Mouse (Mus musculus): Measurements from ENCODE around the gene Gm4881.
"Not testable (repeated sequence)": the region's sequence is repeated elsewhere in the genome, so short reads cannot be mapped to it uniquely, and the experiment has no call there.

Gene Gm4881

DNA sequence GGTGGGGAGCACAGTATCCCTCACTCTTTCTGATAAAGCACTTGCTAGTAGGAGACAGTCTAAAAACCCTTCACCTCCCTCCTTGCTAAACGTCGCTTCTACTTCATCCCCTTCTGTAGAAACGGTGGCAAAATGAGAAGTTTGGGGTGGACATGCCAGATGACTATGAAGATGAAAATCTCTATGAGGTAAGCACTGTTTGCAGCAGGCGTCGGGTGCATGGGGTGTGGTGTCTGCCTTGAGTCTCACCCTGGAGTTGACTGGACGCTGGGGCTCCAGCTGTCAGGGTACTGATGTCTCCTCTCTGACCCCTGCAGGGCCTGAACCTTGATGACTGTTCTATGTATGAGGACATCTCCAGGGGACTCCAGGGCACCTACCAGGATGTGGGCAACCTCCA lies 43.2 kb downstream of the Gm4881 start:
- no peaks in the 10 kb centered on the region for H3K36me3 ChIP-seq (ENCODE audit: insufficient read depth, low read length)
- TF ChIP-seq CTCF (conservative IDR thresholded peaks at IDR 0.05; ENCODE audit: low read length) (no peak), POU5F1 (IDR thresholded peaks at IDR 0.05; ENCODE audit: borderline replicate concordance, low read length) (no peak), NANOG (IDR thresholded peaks at IDR 0.05; ENCODE audit: borderline replicate concordance, low read length) (no peak)

DNA sequence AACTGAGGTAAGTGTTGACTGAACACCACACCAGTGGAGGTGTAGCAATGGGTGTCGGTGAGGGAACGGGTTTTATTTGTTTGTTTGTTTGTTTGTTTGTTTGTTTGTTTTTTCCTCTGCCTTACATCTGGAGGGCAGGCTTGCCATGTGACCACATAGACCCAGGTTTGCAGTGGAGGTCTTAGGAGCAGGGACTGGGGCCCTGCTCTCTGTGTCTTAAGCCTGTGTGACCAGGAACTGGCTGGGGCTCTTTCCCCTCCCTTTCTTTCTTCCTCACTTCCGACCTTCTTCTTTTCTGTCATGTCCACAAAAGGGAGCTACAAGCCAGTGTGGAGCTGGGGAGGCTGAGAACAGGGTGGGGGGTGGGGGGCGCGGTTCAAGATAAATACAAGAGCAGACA lies 46.3 kb downstream of the Gm4881 start:
- no peaks in the 10 kb centered on the region for H3K36me3 ChIP-seq (ENCODE audit: insufficient read depth, low read length)
- H3K9me3 ChIP-seq (ENCODE audit: low read length), result no peaks in the 10 kb centered on the region
- TF ChIP-seq POU5F1 (IDR thresholded peaks at IDR 0.05; ENCODE audit: borderline replicate concordance, low read length) (no peak), CTCF (conservative IDR thresholded peaks at IDR 0.05; ENCODE audit: low read length) (no peak), NANOG (IDR thresholded peaks at IDR 0.05; ENCODE audit: borderline replicate concordance, low read length) (no peak)
- H3K4me3 ChIP-seq (replicated peaks; ENCODE audit: low read length), result no peak overlapping the region
- H3K4me1 ChIP-seq (replicated peaks; ENCODE audit: low read depth, low read length), result peaks cover 56% of the 10 kb centered on the region
- H3K27me3 ChIP-seq (ENCODE audit: insufficient read depth, low read length), result no peaks in the 10 kb centered on the region

More for the DNA sequence above, 43.2 kb downstream of the Gm4881 start:
- Histone ChIP-seq H3K9me3 (ENCODE audit: low read length) (no peaks in the 10 kb centered on the region), H3K4me3 (replicated peaks; ENCODE audit: low read length) (no peak overlapping the region), H3K27me3 (ENCODE audit: insufficient read depth, low read length) (no peaks in the 10 kb centered on the region), H3K4me1 (replicated peaks; ENCODE audit: low read depth, low read length) (peaks cover 78% of the 10 kb centered on the region)

DNA sequence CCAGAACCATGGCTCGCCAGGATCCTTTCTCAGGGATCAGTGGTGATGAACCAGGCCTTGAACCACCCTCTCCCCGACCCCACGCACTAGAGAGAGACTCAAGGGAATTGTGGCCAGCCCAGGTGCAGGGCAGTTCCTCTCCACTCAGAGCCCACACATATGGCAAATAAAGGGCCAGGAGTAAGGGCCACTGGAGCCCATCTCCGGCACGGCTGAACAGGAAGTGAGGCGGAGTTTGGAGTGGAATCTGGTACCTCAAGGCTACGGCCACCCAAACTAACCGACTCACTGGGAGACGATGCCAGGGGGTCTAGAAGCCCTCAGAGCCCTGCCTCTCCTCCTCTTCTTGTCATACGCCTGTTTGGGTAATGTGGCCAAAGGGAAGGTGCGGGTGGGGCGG lies 47.1 kb downstream of the Gm4881 start, which contains the start of gene Cd79a:
TSS of gene Cd79a (plus strand) at position 158 of the 400 bp plus-strand sequence.
- Histone ChIP-seq H3K4me3 (replicated peaks; ENCODE audit: low read length) (peak within 1 kb of the TSS; percentile 50), H3K4me1 (replicated peaks; ENCODE audit: low read depth, low read length) (peaks cover 59% of the 10 kb centered on the region), H3K36me3 (ENCODE audit: insufficient read depth, low read length) (no peaks in the 10 kb centered on the region), H3K27me3 (ENCODE audit: insufficient read depth, low read length) (no peaks in the 10 kb centered on the region), H3K9me3 (ENCODE audit: low read length) (no peaks in the 10 kb centered on the region)
- TF ChIP-seq NANOG (IDR thresholded peaks at IDR 0.05; ENCODE audit: borderline replicate concordance, low read length), result no peak
- TF ChIP-seq POU5F1 (IDR thresholded peaks at IDR 0.05; ENCODE audit: borderline replicate concordance, low read length), result no peak
- TF ChIP-seq CTCF (conservative IDR thresholded peaks at IDR 0.05; ENCODE audit: low read length), result no peak

DNA sequence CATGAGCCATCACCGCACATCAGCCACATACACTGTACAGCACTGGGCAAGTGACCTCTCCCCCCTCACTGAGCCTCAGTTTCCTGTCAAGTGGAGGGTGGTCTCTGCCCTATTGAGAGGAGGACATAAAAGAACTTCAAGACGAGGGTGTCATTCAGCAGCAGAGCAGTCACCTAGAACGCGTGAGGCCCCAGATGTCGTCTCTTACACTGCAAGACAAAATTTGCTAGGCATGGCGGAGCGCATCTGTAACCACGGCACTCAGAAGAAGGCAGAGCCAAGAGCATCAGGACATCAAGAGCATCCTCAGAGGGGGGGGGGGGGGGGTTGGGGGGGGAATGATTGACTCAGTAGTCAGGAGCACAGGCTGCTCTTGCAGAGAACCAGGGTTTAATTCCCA lies 48.0 kb downstream of the Gm4881 start:
- Histone ChIP-seq H3K27me3 (ENCODE audit: insufficient read depth, low read length) (no peaks in the 10 kb centered on the region), H3K4me3 (replicated peaks; ENCODE audit: low read length) (no peak overlapping the region), H3K9me3 (ENCODE audit: low read length) (no peaks in the 10 kb centered on the region), H3K36me3 (ENCODE audit: insufficient read depth, low read length) (peaks cover 3% of the 10 kb centered on the region), H3K4me1 (replicated peaks; ENCODE audit: low read depth, low read length) (peaks cover 61% of the 10 kb centered on the region)
- TF ChIP-seq CTCF (conservative IDR thresholded peaks at IDR 0.05; ENCODE audit: low read length) (no peak), NANOG (IDR thresholded peaks at IDR 0.05; ENCODE audit: borderline replicate concordance, low read length) (no peak), POU5F1 (IDR thresholded peaks at IDR 0.05; ENCODE audit: borderline replicate concordance, low read length) (no peak)

DNA sequence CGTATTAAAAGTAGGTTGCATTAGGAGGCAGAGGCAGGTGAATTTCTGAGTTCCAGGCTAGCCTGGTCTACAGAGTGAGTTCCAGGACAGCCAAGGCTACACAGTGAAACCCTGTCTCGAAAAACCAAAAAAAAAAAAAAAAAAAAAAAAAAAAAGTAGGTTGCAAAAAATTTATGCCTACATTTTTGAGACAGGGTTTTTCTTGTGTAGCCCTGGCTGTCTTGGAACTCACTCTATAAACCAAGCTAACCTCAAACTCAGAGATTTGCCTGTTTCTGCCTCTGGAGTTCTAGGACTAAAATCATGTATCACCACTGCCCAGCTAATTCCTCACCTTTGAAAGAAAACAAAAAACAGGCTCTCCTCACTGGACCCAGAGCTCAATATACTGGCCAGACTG lies 48.5 kb downstream of the Gm4881 start:
- H3K4me3 ChIP-seq (replicated peaks; ENCODE audit: low read length); H3K9me3 ChIP-seq (ENCODE audit: low read length); H3K27me3 ChIP-seq (ENCODE audit: insufficient read depth, low read length); H3K36me3 ChIP-seq (ENCODE audit: insufficient read depth, low read length): not testable (repeated sequence)
- peaks cover 62% of the 10 kb centered on the region for H3K4me1 ChIP-seq (replicated peaks; ENCODE audit: low read depth, low read length)

DNA sequence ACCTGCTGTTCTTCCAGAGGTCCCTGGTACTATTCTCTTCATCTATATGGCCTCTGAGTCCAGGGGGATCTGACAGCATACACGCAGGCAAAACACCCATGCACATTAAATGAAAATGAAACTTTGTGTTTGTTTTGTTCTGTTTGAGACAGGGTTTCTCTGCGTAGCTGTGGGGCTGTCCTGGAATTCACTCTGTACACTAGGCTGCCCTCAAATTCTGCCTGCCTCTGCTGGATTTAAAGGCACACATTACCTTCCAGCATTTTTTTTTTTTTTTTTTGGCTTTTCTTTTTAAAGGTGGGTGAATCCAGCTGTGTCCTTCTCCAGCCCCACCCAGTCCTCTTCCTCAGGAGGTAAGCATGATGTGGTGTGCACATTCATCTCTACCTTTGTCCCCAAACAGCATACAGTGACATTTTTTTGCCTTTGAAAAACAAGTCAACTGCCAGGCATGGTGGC lies 52.1 kb downstream of the Gm4881 start:
- no peaks in the 10 kb centered on the region for H3K27me3 ChIP-seq (ENCODE audit: insufficient read depth, low read length)
- peaks cover 63% of the 10 kb centered on the region for H3K4me1 ChIP-seq (replicated peaks; ENCODE audit: low read depth, low read length)
- H3K4me3 ChIP-seq (replicated peaks; ENCODE audit: low read length), result no peak overlapping the region
- H3K9me3 ChIP-seq (ENCODE audit: low read length), result no peaks in the 10 kb centered on the region
- no peak for TF ChIP-seq CTCF (conservative IDR thresholded peaks at IDR 0.05; ENCODE audit: low read length)
- no peak for TF ChIP-seq NANOG (IDR thresholded peaks at IDR 0.05; ENCODE audit: borderline replicate concordance, low read length)
- no peak for TF ChIP-seq POU5F1 (IDR thresholded peaks at IDR 0.05; ENCODE audit: borderline replicate concordance, low read length)
- peaks cover 44% of the 10 kb centered on the region for H3K36me3 ChIP-seq (ENCODE audit: insufficient read depth, low read length)

DNA sequence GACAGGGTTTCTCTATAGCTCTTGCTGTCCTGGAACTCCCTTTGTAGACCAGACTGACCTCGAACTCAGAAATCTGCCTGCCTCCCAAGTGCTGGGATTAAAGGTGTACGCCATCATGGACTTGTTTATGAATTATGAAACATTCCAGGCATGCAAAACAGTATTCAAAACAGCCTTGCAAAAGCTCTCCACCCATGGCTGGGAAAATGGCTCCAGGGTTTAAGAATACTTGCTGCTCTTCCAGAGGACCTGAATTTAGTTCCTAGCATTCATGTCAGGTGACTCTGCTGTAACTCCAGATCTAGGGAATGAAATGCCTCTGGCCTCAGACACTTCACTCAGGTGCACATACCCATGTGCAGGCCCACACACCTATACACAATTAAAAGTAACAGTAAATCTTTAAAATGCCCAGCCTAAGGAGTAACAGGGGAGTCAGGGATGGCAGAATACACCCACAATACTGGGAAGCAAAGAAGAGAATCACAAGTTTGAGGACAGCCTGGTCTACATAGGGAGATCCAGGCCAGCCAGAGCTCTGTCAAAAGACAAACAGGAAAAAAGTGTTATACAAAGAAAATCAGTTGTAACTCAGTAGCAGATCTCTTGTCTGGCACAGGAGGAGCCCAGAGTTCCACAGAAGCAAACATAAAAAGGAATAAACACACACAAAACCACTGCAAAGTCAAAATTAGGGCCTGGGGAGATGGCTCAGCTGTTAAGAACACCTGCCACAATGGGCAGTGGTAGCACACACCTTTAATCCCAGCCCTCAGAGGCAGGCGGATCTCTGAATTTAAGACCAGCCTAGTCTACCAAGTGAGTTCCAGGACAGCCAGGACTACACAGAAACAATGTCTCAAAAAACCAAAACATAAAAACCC lies 52.8 kb downstream of the Gm4881 start:
- H3K4me3 ChIP-seq (replicated peaks; ENCODE audit: low read length), result no peak overlapping the region
- peaks cover 67% of the 10 kb centered on the region for H3K4me1 ChIP-seq (replicated peaks; ENCODE audit: low read depth, low read length)
- no peaks in the 10 kb centered on the region for H3K27me3 ChIP-seq (ENCODE audit: insufficient read depth, low read length)
- TF ChIP-seq NANOG (IDR thresholded peaks at IDR 0.05; ENCODE audit: borderline replicate concordance, low read length), result no peak
- no peak for TF ChIP-seq POU5F1 (IDR thresholded peaks at IDR 0.05; ENCODE audit: borderline replicate concordance, low read length)
- H3K36me3 ChIP-seq (ENCODE audit: insufficient read depth, low read length), result peaks cover 51% of the 10 kb centered on the region
- H3K9me3 ChIP-seq (ENCODE audit: low read length), result no peaks in the 10 kb centered on the region

DNA sequence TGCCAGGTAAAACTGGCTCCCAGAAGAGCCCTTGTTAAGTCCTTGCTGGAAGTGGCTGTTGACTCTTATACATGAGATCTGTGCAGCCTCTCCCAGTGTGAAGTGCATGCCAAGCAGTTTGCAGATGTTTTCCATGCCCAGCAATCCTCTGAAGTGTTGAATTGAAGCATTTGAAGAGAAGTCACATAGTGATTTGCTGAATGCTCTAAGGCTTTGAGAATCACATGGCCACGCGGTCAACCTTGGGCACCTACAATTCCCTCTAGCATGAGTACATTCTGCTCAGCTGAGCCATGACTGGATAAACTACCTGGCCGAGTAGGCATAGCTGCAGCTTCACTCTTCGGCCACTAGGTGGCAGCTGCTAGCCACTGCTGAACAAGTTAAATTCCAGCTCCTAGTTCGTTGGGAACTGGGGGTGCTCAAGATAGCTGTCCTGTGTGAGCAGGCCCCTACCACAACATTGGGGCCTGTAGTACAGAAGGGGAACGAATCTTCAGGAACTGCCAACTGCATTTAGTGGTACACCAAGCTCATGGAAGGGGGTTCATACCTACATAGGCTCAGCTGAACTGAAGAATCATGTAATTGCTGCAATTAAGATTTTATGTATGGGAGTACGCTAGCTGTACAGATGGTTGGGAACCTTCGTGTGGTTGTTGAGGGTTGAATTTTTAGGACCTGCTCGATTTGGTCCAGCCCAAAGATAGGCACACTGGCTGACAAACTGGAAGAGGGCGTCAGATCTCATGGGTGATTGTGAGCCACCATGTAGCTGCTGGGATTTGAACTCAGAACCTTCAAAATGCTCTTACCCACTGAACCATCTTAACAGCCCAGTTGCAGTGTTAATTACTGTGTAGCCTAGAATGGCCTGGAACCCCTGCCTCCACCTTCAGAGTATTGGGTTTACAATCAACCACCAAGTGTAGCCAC lies 53.7 kb downstream of the Gm4881 start:
- peaks cover 60% of the 10 kb centered on the region for H3K36me3 ChIP-seq (ENCODE audit: insufficient read depth, low read length)
- TF ChIP-seq CTCF (conservative IDR thresholded peaks at IDR 0.05; ENCODE audit: low read length) (peak; percentile 100), NANOG (IDR thresholded peaks at IDR 0.05; ENCODE audit: borderline replicate concordance, low read length) (no peak)
- H3K4me3 ChIP-seq (replicated peaks; ENCODE audit: low read length), result no peak overlapping the region
- no peaks in the 10 kb centered on the region for H3K27me3 ChIP-seq (ENCODE audit: insufficient read depth, low read length)
- peaks cover 72% of the 10 kb centered on the region for H3K4me1 ChIP-seq (replicated peaks; ENCODE audit: low read depth, low read length)
- H3K9me3 ChIP-seq (ENCODE audit: low read length), result no peaks in the 10 kb centered on the region

Data from E14TG2a.4 (cell line).